Mouse (Mus musculus): ENCODE measurements around the gene Itgal. TPM values are rescaled to one million over a fixed set of nuclear protein-coding genes. Genes with fewer than 3 reads are reported as not detected.
"Not testable (repeated sequence)": the region's sequence is repeated elsewhere in the genome, so short reads cannot be mapped to it uniquely, and the experiment has no call there.

The Itgal gene
- polyA plus RNA-seq, 1 experiment from 2014 or later = 0.59 TPM

DNA sequence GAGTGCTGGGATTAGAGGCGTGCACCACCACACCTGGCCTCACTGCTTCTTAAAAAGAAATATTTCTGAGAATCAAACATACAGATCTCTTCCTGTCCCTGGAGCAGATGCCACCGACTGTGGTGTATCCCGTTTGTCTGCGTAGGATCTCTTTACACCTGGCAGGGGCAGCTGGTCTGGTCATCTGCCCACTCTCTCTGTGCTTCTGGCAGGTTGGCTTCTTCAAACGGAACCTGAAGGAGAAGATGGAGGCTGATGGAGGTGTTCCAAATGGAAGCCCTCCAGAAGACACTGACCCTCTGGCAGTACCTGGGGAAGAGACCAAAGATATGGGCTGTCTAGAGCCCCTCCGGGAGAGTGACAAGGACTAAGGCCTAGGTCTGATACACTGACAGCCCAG, 37.2 kb downstream of the Itgal start:
- no peak for ATAC-seq (replicated peaks; ENCODE audit: insufficient number of reproducible peaks, low FRiP score, low TSS enrichment, low read depth)
- H3K4me3 ChIP-seq (ENCODE audit: low read depth, low read length) = no peak overlapping the region
- no peaks in the 10 kb centered on the region for H3K27me3 ChIP-seq (ENCODE audit: control insufficient read depth, insufficient read depth, low read length)
- no peak for DNase-seq (ENCODE audit: low spot score)
- 85% methylated on average over 6 of the region's 6 CpGs for WGBS
- no peak overlapping the region for H3K9ac ChIP-seq (replicated peaks; ENCODE audit: low read length)
- no peak overlapping the region for H3K27ac ChIP-seq (replicated peaks; ENCODE audit: low read depth, low read length)
- H3K36me3 ChIP-seq (replicated peaks; ENCODE audit: control insufficient read depth, insufficient read depth, low read depth, low read length) = no peaks in the 10 kb centered on the region
- H3K4me1 ChIP-seq (ENCODE audit: control insufficient read depth, insufficient read depth, low read length) = no peaks in the 10 kb centered on the region
- no peaks in the 10 kb centered on the region for H3K9me3 ChIP-seq (replicated peaks; ENCODE audit: control insufficient read depth, low read length)
- no peak overlapping the region for H3K4me2 ChIP-seq (ENCODE audit: low read depth, low read length)

DNA sequence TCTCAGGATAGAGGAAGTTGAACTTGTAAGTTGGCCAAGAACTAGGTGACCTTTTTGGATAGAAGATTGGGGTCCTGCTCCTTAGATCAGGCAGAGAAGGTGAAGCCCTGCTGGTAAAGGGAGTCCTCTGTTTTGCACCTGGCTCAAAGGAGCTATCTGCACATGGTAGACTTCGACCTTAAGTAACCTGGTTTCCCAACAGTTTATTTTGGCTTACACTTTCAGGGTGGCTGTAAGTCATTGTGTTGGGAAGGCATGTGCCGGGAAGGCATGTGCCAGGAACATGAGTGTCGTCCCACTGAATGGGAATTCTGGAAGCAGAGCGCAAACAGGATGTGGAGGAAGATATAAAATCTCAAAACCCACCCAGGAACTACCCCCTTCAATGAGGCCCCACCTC, 39.5 kb downstream of the Itgal start:
- Histone ChIP-seq H3K9me3 (replicated peaks; ENCODE audit: control insufficient read depth, low read length) (no peaks in the 10 kb centered on the region), H3K36me3 (replicated peaks; ENCODE audit: control insufficient read depth, insufficient read depth, low read depth, low read length) (no peaks in the 10 kb centered on the region), H3K9ac (replicated peaks; ENCODE audit: low read length) (no peak overlapping the region), H3K4me2 (ENCODE audit: low read depth, low read length) (no peak overlapping the region), H3K4me3 (ENCODE audit: low read depth, low read length) (no peak overlapping the region), H3K4me1 (ENCODE audit: control insufficient read depth, insufficient read depth, low read length) (no peaks in the 10 kb centered on the region), H3K27ac (replicated peaks; ENCODE audit: low read depth, low read length) (no peak overlapping the region), H3K27me3 (ENCODE audit: control insufficient read depth, insufficient read depth, low read length) (no peaks in the 10 kb centered on the region)
- no peak for DNase-seq (ENCODE audit: low spot score)
- 89% methylated on average over 4 of the region's 4 CpGs for WGBS
- no peak for ATAC-seq (replicated peaks; ENCODE audit: insufficient number of reproducible peaks, low FRiP score, low TSS enrichment, low read depth)

DNA sequence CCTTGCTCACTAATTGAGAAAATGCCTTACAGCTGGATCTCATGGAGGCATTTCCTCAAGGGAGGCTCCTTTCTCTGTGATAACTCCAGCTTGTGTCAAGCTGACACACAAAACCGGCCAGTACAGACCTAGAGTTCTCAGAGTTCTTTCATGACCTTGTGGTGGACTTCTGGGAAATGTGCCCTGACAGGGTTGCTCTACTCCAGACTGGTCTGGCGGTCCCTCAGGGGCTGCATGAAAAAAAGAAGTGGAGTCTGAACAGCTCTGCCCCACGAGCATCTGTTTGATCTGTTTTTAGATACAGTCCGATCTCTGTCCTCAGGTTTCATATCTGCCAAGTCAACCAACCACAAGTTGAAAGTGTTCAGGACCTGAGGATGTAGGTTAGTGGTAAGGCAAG, 41.6 kb downstream of the Itgal start:
- H3K27me3 ChIP-seq (ENCODE audit: control insufficient read depth, insufficient read depth, low read length) = no peaks in the 10 kb centered on the region
- no peak for ATAC-seq (replicated peaks; ENCODE audit: insufficient number of reproducible peaks, low FRiP score, low TSS enrichment, low read depth)
- H3K4me3 ChIP-seq (ENCODE audit: low read depth, low read length) = no peak overlapping the region
- H3K9ac ChIP-seq (replicated peaks; ENCODE audit: low read length) = no peak overlapping the region
- no peaks in the 10 kb centered on the region for H3K9me3 ChIP-seq (replicated peaks; ENCODE audit: control insufficient read depth, low read length)
- H3K4me1 ChIP-seq (ENCODE audit: control insufficient read depth, insufficient read depth, low read length) = no peaks in the 10 kb centered on the region
- H3K4me2 ChIP-seq (ENCODE audit: low read depth, low read length) = no peak overlapping the region
- DNase-seq (ENCODE audit: low spot score) = no peak
- no peaks in the 10 kb centered on the region; the same call in 1 of the 2 replicates for H3K36me3 ChIP-seq (replicated peaks; ENCODE audit: control insufficient read depth, insufficient read depth, low read depth, low read length)
- WGBS = 50% methylated on average over 4 of the region's 4 CpGs
- no peak overlapping the region for H3K27ac ChIP-seq (replicated peaks; ENCODE audit: low read depth, low read length)

DNA sequence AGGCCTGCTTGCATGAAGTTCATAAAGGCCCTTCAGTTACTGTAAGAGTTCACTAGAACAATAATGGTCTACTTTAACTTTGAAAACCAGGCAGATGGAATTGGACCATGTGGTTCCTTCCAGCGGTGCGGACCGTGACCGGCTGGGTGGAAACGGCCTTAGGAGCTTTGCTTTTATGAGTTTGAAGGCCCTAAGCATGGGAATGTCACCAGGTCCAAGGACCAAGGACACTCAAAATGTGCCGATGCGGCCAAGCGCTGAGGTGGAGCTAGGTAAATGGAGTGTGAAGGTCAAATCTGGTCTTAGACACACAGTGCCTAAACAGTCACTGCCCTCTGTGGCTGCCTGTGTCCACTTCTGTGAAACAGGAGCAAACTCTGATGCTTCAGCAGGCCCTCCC, 45.3 kb downstream of the Itgal start:
- no peaks in the 10 kb centered on the region for H3K27me3 ChIP-seq (ENCODE audit: control insufficient read depth, insufficient read depth, low read length)
- ATAC-seq (replicated peaks; ENCODE audit: insufficient number of reproducible peaks, low FRiP score, low TSS enrichment, low read depth) (no peak), DNase-seq (ENCODE audit: low spot score) (no peak)
- H3K27ac ChIP-seq (replicated peaks; ENCODE audit: low read depth, low read length) = no peak overlapping the region
- H3K9me3 ChIP-seq (replicated peaks; ENCODE audit: control insufficient read depth, low read length) = no peaks in the 10 kb centered on the region
- peaks cover 2% of the 10 kb centered on the region; the same call in 1 of the 2 replicates for H3K36me3 ChIP-seq (replicated peaks; ENCODE audit: control insufficient read depth, insufficient read depth, low read depth, low read length)
- H3K4me3 ChIP-seq (ENCODE audit: low read depth, low read length) = no peak overlapping the region
- no peak overlapping the region for H3K4me2 ChIP-seq (ENCODE audit: low read depth, low read length)
- 98% methylated on average over 8 of the region's 8 CpGs for WGBS
- no peak overlapping the region for H3K9ac ChIP-seq (replicated peaks; ENCODE audit: low read length)
- H3K4me1 ChIP-seq (ENCODE audit: control insufficient read depth, insufficient read depth, low read length) = no peaks in the 10 kb centered on the region

DNA sequence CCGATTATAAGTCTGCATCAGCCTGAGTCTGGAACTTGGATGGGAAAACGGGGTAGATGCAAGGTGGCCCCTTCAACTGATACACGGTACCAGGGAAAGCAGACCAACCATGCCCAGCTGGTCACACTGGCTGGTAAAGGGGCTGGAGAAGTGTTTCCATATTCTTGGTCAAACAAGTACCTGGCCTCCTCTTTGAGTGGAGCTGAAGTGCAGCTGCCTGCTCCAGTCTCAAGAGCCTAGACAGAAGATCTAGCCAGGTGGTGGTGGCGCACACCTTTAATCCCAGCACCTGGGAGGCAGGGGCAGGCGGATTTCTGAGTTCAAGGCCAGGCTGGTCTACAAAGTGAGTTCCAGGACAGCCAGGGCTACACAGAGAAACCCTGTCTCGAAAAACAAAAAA, 45.8 kb downstream of the Itgal start:
- H3K9me3 ChIP-seq (replicated peaks; ENCODE audit: control insufficient read depth, low read length); H3K36me3 ChIP-seq (replicated peaks; ENCODE audit: control insufficient read depth, insufficient read depth, low read depth, low read length); H3K9ac ChIP-seq (replicated peaks; ENCODE audit: low read length); DNase-seq (ENCODE audit: low spot score); H3K4me1 ChIP-seq (ENCODE audit: control insufficient read depth, insufficient read depth, low read length); H3K4me3 ChIP-seq (ENCODE audit: low read depth, low read length); H3K27ac ChIP-seq (replicated peaks; ENCODE audit: low read depth, low read length); H3K4me2 ChIP-seq (ENCODE audit: low read depth, low read length); H3K27me3 ChIP-seq (ENCODE audit: control insufficient read depth, insufficient read depth, low read length); ATAC-seq (replicated peaks; ENCODE audit: insufficient number of reproducible peaks, low FRiP score, low TSS enrichment, low read depth): not testable (repeated sequence)
- 93% methylated on average over 6 of the region's 6 CpGs for WGBS

DNA sequence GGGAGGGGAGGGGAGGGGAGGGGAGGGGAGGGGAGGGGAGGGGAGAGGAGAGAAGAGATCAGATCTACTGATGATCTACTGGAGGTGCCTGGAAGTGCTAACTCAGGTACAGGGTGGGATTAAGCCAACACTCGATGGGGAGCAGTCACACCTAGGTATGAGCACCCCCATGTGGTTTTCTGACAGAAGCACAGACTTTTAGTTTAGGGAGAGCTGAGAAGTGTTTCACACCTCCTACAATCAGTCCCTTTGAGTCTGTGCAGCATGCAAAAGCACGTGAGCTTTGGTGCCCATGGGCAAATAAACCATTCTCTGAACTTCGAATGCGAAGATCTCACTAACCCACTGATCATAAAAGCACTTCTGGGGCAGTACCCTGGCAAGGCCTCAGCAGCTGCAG, 46.3 kb downstream of the Itgal start:
- no peaks in the 10 kb centered on the region for H3K4me1 ChIP-seq (ENCODE audit: control insufficient read depth, insufficient read depth, low read length)
- ATAC-seq (replicated peaks; ENCODE audit: insufficient number of reproducible peaks, low FRiP score, low TSS enrichment, low read depth) = no peak

DNA sequence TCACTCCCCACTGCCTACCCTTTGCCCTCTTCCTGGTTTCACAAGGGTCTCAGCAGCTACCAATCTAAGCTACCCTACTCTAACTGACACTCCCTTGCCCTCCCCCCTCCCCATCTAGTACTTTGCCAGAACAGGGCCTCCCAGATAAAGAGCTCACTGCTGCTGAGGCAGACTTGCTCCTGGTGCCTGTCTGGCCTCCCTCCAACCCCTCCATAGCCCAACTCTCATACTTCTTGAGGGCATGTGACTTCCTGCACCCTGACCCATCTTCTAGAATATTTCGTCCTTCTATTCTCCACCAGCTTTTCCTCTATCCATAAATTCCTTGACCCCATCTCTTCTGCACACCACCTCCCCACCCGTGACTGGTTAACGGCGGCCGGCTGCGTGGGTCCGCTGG, 46.8 kb downstream of the Itgal start:
- 92% methylated on average over 7 of the region's 7 CpGs for WGBS
- peaks cover 2% of the 10 kb centered on the region; the same call in 1 of the 2 replicates for H3K36me3 ChIP-seq (replicated peaks; ENCODE audit: control insufficient read depth, insufficient read depth, low read depth, low read length)
- no peak for DNase-seq (ENCODE audit: low spot score)

More for the DNA sequence above, 46.3 kb downstream of the Itgal start:
- no peak overlapping the region for H3K27ac ChIP-seq (replicated peaks; ENCODE audit: low read depth, low read length)
- 69% methylated on average over 4 of the region's 4 CpGs for WGBS
- H3K36me3 ChIP-seq (replicated peaks; ENCODE audit: control insufficient read depth, insufficient read depth, low read depth, low read length) = peaks cover 2% of the 10 kb centered on the region; the same call in 1 of the 2 replicates
- no peak for DNase-seq (ENCODE audit: low spot score)
- no peaks in the 10 kb centered on the region for H3K27me3 ChIP-seq (ENCODE audit: control insufficient read depth, insufficient read depth, low read length)
- no peak overlapping the region for H3K4me2 ChIP-seq (ENCODE audit: low read depth, low read length)
- no peak overlapping the region for H3K4me3 ChIP-seq (ENCODE audit: low read depth, low read length)
- H3K9me3 ChIP-seq (replicated peaks; ENCODE audit: control insufficient read depth, low read length) = no peaks in the 10 kb centered on the region
- no peak overlapping the region for H3K9ac ChIP-seq (replicated peaks; ENCODE audit: low read length)

DNA sequence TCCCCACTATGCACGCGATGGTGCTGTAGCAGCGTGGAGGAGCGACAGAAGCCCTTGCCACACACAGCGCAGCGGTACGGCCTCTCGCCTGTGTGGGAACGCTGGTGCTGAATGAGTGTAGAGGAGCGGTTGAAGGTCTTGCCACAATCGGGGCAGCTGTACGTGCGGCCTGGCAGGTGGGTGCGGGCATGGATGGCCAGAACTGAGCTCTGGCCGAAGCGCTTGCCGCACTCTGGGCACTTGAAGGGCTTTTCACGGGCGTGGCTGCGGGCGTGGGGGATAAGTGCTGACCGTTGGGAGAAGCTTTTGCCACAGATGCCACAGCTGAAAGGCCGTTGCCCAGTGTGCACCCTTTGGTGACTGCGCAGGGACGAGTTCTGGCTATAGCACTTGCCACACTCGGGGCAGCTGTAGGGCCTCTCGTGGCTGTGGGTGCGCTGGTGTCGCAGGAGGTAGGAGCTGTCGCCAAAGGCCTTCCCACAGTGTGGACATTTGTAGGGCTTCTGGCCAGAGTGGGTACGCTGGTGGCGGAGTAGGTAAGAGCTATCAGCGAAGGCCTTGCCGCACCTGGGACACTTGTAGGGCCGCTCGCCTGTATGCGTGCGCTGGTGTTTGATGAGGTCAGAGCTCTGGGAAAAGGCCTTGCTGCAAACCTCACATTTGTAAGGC, 47.4 kb downstream of the Itgal start:
- Histone ChIP-seq H3K9ac (replicated peaks; ENCODE audit: low read length) (no peak overlapping the region), H3K9me3 (replicated peaks; ENCODE audit: control insufficient read depth, low read length) (no peaks in the 10 kb centered on the region), H3K4me1 (ENCODE audit: control insufficient read depth, insufficient read depth, low read length) (no peaks in the 10 kb centered on the region), H3K4me3 (ENCODE audit: low read depth, low read length) (no peak overlapping the region), H3K27me3 (ENCODE audit: control insufficient read depth, insufficient read depth, low read length) (no peaks in the 10 kb centered on the region), H3K36me3 (replicated peaks; ENCODE audit: control insufficient read depth, insufficient read depth, low read depth, low read length) (peaks cover 2% of the 10 kb centered on the region; the same call in 1 of the 2 replicates), H3K4me2 (ENCODE audit: low read depth, low read length) (no peak overlapping the region), H3K27ac (replicated peaks; ENCODE audit: low read depth, low read length) (no peak overlapping the region)
- ATAC-seq (replicated peaks; ENCODE audit: insufficient number of reproducible peaks, low FRiP score, low TSS enrichment, low read depth) (no peak), DNase-seq (ENCODE audit: low spot score) (no peak)
- WGBS = 95% methylated on average over 38 of the region's 38 CpGs

More for the DNA sequence above, 46.8 kb downstream of the Itgal start:
- Histone ChIP-seq H3K4me3 (ENCODE audit: low read depth, low read length) (no peak overlapping the region), H3K9me3 (replicated peaks; ENCODE audit: control insufficient read depth, low read length) (no peaks in the 10 kb centered on the region), H3K9ac (replicated peaks; ENCODE audit: low read length) (no peak overlapping the region), H3K4me2 (ENCODE audit: low read depth, low read length) (no peak overlapping the region), H3K4me1 (ENCODE audit: control insufficient read depth, insufficient read depth, low read length) (no peaks in the 10 kb centered on the region), H3K27me3 (ENCODE audit: control insufficient read depth, insufficient read depth, low read length) (no peaks in the 10 kb centered on the region), H3K27ac (replicated peaks; ENCODE audit: low read depth, low read length) (no peak overlapping the region)
- ATAC-seq (replicated peaks; ENCODE audit: insufficient number of reproducible peaks, low FRiP score, low TSS enrichment, low read depth) = no peak
